Mouse (Mus musculus): ENCODE measurements around the gene Panx1. TPM values are rescaled to one million over a fixed set of nuclear protein-coding genes. Genes with fewer than 3 reads are reported as not detected.

Gene Panx1
- polyA plus RNA-seq, 1 experiment from 2014 or later: 20.0 TPM

DNA sequence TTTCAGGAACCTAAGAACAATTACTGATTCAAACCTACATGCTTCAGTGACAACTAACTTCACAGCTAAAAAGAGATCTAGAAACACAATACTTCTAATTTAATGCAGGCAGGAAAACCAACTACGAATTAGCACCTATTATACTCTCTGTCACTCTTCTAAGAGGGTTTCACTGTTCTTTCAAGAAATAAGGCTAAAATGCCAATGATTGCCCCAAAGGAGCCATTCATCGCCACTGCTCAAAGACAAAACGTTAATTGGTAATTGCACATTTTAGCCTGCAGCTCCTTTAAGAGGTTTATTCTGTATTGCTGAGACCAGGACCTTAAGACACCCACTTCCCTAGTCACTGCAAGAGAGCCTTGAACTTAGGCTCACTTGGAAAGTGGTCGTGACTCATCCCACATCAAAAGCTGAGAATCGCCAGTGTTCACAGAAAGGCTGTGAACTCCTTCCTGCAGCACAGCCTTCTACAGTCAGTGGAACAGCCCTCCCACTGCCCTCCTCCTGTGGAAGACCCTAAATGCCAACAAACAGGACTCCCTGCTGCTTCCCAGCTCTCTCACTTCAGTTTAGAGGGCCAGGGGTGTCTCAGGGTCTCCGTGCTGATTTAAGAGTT, 42.2 kb downstream of the Panx1 start:
- Histone ChIP-seq H3K4me3 (ENCODE audit: low read depth, low read length) (no peak overlapping the region), H3K27me3 (replicated peaks; ENCODE audit: insufficient read depth, low read length) (no peaks in the 10 kb centered on the region), H3K4me1 (ENCODE audit: insufficient read depth, low read depth, low read length) (no peaks in the 10 kb centered on the region), H3K27ac (ENCODE audit: low read length) (no peak overlapping the region), H3K9ac (replicated peaks; ENCODE audit: low read depth) (no peak overlapping the region), H3K9me3 (ENCODE audit: low read length) (no peaks in the 10 kb centered on the region), H3K4me2 (replicated peaks; ENCODE audit: low read depth, low read length) (no peak overlapping the region), H3K36me3 (ENCODE audit: insufficient read depth, low read length) (peaks cover 7% of the 10 kb centered on the region; the same call in 1 of the 2 replicates)
- no peak for DNase-seq (ENCODE audit: low spot score)
- no peak for ATAC-seq
- TF ChIP-seq EP300 (IDR thresholded peaks at IDR 0.05) (no peak), CTCF (IDR thresholded peaks at IDR 0.05) (no peak)
- 61% methylated on average over 6 of the region's 6 CpGs for WGBS

DNA sequence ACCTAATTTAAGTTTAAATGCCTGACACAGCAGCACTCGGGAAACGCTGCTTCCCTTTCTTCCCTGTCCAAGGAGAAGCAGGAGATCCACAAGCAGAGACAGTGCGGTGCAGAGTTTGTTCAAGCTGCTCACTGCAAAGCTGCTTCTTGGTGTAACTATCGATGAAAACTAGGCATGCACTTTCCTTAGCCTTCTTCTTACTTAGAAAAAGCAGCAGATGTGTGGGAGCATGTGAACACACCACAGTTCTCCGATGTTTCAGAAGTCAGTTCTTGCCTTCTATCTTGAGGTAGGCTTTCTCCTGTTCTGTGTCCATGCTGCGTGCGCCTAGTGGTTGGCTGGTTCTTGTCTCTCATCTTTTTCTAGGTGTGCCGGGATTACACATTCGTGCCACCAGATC, 46.5 kb downstream of the Panx1 start:
- no peak for DNase-seq (ENCODE audit: low spot score)
- 89% methylated on average over 9 of the region's 9 CpGs for WGBS

DNA sequence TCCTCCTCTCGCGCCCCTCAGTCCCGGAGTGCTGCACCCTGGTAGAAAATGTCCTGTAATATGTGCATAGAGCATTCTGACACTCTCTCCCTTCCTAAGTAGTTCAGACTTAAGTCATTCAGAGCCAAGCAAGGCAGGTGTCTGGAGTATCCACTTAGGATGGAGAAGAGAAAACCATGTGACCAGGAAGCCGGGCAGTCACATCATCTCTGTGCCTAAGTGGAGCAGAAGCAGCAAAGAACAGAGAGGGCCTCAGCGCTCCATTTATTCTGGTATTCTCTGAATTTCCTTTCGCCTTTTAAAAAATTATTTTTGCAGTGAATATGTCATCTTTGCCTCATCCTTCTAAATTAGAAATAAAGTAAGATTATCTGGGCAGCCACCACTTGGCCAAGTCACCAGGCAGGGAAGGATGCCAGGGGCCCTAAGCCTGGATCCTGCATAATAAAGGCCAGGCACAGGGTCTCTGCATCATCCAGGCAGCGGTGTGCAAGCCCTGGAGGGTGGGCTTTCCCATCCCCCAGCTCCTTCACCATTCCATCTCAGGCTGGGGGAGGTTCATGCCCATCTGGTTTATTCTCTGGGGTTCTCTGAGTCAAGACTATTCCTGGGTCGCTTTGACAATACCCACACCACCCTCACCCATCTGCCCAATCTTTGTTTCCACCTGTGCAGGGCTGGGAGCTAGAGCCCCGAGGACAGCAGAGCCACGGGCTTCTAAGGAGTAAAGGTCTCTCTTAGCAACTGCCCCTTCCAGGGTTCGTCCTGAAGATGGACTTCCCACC, 47.8 kb downstream of the Panx1 start:
- TF ChIP-seq CTCF (IDR thresholded peaks at IDR 0.05): no peak
- no peak for TF ChIP-seq EP300 (IDR thresholded peaks at IDR 0.05)
- WGBS: 72% methylated on average over 11 of the region's 11 CpGs

More for the DNA sequence above, 46.5 kb downstream of the Panx1 start:
- Histone ChIP-seq H3K4me2 (replicated peaks; ENCODE audit: low read depth, low read length) (no peak overlapping the region), H3K4me1 (ENCODE audit: insufficient read depth, low read depth, low read length) (no peaks in the 10 kb centered on the region), H3K9me3 (ENCODE audit: low read length) (no peaks in the 10 kb centered on the region), H3K27ac (ENCODE audit: low read length) (no peak overlapping the region), H3K4me3 (ENCODE audit: low read depth, low read length) (no peak overlapping the region), H3K9ac (replicated peaks; ENCODE audit: low read depth) (no peak overlapping the region), H3K27me3 (replicated peaks; ENCODE audit: insufficient read depth, low read length) (no peaks in the 10 kb centered on the region), H3K36me3 (ENCODE audit: insufficient read depth, low read length) (no peaks in the 10 kb centered on the region)
- TF ChIP-seq EP300 (IDR thresholded peaks at IDR 0.05): no peak
- no peak for TF ChIP-seq CTCF (IDR thresholded peaks at IDR 0.05)
- ATAC-seq: no peak

DNA sequence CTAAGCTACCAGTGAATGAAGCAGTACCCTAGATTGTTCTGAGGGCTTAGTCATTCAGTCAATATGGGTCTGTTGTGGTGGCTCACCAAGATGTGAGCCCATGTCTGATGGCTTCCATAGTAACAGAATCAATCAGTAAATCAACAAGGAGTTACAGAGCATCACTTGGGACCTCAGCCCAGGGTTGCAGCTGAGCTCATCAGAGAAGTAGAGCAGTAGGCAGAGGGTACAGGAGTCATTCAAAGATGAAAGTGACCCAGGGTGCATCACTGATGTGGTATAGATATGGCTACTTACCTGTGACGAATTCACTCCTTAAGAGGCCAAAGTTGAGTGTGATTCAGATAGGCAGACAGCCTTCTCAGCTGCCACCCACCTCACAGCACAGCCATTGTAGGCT, 49.8 kb downstream of the Panx1 start:
- Histone ChIP-seq H3K9me3 (ENCODE audit: low read length) (no peaks in the 10 kb centered on the region), H3K9ac (replicated peaks; ENCODE audit: low read depth) (no peak overlapping the region), H3K27ac (ENCODE audit: low read length) (no peak overlapping the region), H3K4me2 (replicated peaks; ENCODE audit: low read depth, low read length) (no peak overlapping the region), H3K27me3 (replicated peaks; ENCODE audit: insufficient read depth, low read length) (no peaks in the 10 kb centered on the region), H3K4me1 (ENCODE audit: insufficient read depth, low read depth, low read length) (no peaks in the 10 kb centered on the region), H3K36me3 (ENCODE audit: insufficient read depth, low read length) (no peaks in the 10 kb centered on the region), H3K4me3 (ENCODE audit: low read depth, low read length) (no peak overlapping the region)
- DNase-seq (ENCODE audit: low spot score) (no peak), ATAC-seq (no peak)
- WGBS: 52% methylated on average over 1 of the region's 1 CpGs
- no peak for TF ChIP-seq EP300 (IDR thresholded peaks at IDR 0.05)
- no peak for TF ChIP-seq CTCF (IDR thresholded peaks at IDR 0.05)

More for the DNA sequence above, 47.8 kb downstream of the Panx1 start:
- H3K36me3 ChIP-seq (ENCODE audit: insufficient read depth, low read length): no peaks in the 10 kb centered on the region
- no peak overlapping the region for H3K4me3 ChIP-seq (ENCODE audit: low read depth, low read length)
- H3K9ac ChIP-seq (replicated peaks; ENCODE audit: low read depth): no peak overlapping the region
- H3K27me3 ChIP-seq (replicated peaks; ENCODE audit: insufficient read depth, low read length): no peaks in the 10 kb centered on the region
- no peak overlapping the region for H3K4me2 ChIP-seq (replicated peaks; ENCODE audit: low read depth, low read length)
- no peaks in the 10 kb centered on the region for H3K4me1 ChIP-seq (ENCODE audit: insufficient read depth, low read depth, low read length)
- no peak for ATAC-seq
- no peak for DNase-seq (ENCODE audit: low spot score)
- no peaks in the 10 kb centered on the region for H3K9me3 ChIP-seq (ENCODE audit: low read length)
- no peak overlapping the region for H3K27ac ChIP-seq (ENCODE audit: low read length)

DNA sequence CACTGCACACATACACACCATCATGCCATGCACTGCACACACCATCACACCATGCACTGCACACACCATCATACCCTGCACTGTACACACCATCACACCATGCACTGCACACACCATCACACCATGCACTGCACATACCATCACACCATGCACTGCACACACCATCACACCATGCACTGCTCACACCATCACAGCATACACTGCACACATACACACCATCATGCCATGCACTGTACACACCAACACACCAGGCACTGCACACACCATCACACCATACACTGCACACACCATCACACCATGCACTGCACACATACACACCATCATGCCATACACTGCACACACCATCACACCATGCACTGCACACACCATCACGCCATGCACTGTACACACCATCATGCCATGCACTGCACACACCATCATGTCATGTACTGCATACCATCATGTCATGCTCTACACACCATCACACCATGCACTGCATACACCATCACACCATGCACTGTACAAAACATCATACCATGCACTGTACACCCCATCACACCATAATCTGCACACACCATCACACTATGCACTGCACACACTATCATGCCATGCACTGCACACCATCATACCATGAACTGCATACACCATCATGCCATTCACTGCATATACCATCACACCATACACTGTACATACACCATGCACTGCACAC, 56.5 kb downstream of the Panx1 start:
- Histone ChIP-seq H3K4me3 (ENCODE audit: low read depth, low read length) (no peak overlapping the region), H3K4me1 (ENCODE audit: insufficient read depth, low read depth, low read length) (no peaks in the 10 kb centered on the region), H3K27ac (ENCODE audit: low read length) (no peak overlapping the region), H3K9ac (replicated peaks; ENCODE audit: low read depth) (no peak overlapping the region), H3K4me2 (replicated peaks; ENCODE audit: low read depth, low read length) (no peak overlapping the region), H3K9me3 (ENCODE audit: low read length) (no peaks in the 10 kb centered on the region), H3K27me3 (replicated peaks; ENCODE audit: insufficient read depth, low read length) (no peaks in the 10 kb centered on the region), H3K36me3 (ENCODE audit: insufficient read depth, low read length) (no peaks in the 10 kb centered on the region)
- WGBS: 95% methylated on average over 1 of the region's 1 CpGs
- no peak for DNase-seq (ENCODE audit: low spot score)
- ATAC-seq: no peak
- TF ChIP-seq CTCF (IDR thresholded peaks at IDR 0.05) (no peak), EP300 (IDR thresholded peaks at IDR 0.05) (no peak)

DNA sequence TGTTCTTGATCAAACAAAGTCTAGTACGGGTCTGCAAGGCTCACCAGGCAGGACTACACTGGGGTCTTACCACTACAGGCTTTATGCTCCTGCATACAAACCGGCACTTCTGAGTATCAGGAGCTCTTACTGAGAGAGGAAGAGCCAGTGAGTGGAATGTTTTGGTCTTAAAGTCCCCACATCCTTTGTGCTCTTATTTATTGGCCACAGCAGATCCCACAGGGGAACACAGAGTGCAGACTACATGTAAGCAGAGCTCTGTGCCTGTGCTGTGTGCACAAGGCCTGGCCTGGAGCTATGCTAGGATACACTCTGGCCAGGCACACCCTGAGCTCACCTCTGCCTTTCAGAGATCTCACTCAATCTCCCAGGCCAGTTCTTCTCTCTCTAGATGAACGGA, 62.1 kb downstream of the Panx1 start:
- no peak overlapping the region for H3K27ac ChIP-seq (ENCODE audit: low read length)
- H3K4me2 ChIP-seq (replicated peaks; ENCODE audit: low read depth, low read length): no peak overlapping the region
- no peaks in the 10 kb centered on the region for H3K4me1 ChIP-seq (ENCODE audit: insufficient read depth, low read depth, low read length)
- no peak overlapping the region for H3K4me3 ChIP-seq (ENCODE audit: low read depth, low read length)
- TF ChIP-seq EP300 (IDR thresholded peaks at IDR 0.05) (no peak), CTCF (IDR thresholded peaks at IDR 0.05) (no peak)
- H3K9ac ChIP-seq (replicated peaks; ENCODE audit: low read depth): no peak overlapping the region
- DNase-seq (ENCODE audit: low spot score) (no peak), ATAC-seq (no peak)
- H3K9me3 ChIP-seq (ENCODE audit: low read length): no peaks in the 10 kb centered on the region
- H3K36me3 ChIP-seq (ENCODE audit: insufficient read depth, low read length): no peaks in the 10 kb centered on the region
- H3K27me3 ChIP-seq (replicated peaks; ENCODE audit: insufficient read depth, low read length): no peaks in the 10 kb centered on the region
- 51% methylated on average over 3 of the region's 3 CpGs for WGBS
